Mouse (Mus musculus): ENCODE data around the gene 4921539E11Rik. TPM values are rescaled to one million over a fixed set of nuclear protein-coding genes. Genes with fewer than 3 reads are reported as not detected.

The 4921539E11Rik gene
- polyA plus RNA-seq, 1 experiment from 2014 or later: not detected

DNA sequence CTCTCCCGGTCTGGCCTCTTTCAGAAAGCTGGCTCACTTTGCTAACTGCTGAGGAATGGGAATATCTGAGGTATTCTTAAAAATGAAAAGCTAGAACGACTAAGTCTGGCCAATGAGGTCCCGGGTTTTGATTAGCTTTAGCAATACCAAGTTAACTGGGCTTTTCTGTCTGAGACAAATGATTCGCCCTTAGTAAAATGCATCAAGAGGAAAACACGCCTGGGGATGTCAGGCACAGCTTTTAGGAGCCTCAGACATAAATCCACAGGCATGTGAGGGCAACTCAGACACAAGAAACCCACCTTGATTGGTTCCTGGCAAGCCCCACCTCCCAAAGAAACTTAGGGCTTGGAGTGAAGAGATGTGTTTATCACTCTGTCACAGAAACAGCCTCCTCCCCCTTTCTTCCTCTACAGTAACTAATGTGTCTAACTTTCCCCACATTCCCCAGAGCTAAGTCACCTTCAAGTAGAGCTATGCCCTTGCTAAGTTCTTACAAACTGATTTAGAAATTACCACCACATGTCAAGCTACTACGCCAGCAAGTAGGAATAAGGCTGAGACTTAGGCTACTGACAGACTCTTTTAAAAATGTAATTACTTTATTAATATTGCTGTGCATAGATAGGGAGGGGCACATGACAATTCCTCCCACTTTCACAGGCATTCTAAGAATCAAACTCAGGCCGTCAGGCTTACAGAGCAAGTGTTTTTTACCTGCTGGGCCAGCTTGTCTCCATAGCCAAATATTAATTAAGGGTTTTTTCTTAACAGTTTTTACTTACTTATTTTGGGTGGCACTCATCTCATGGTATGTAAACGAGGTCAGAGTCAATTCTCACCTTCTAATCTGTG, 101.7 kb downstream of the 4921539E11Rik start:
- Histone ChIP-seq H3K4me1 (replicated peaks) (no peaks in the 10 kb centered on the region), H3K4me2 (no peak overlapping the region), H3K9ac (no peak overlapping the region), H3K27me3 (no peaks in the 10 kb centered on the region), H3K27ac (replicated peaks) (no peak overlapping the region), H3K4me3 (no peak overlapping the region), H3K36me3 (peaks cover 22% of the 10 kb centered on the region), H3K9me3 (no peaks in the 10 kb centered on the region)
- 91% methylated on average over 8 of the region's 8 CpGs for WGBS
- ATAC-seq (ENCODE audit: low FRiP score, low read depth): no peak

Other genes starting within 250 kb of the 4921539E11Rik start
- 26.0 and 30.1 TPM in 2 replicates for gene Mier1, start 176.5 kb downstream of the 4921539E11Rik start, polyA plus RNA-seq (2015; fragmentation: Nextera tagmentation; extraction: Ambion mirVana)
- 5.2 and 6.6 TPM in 2 replicates for gene Wdr78, start 176.3 kb downstream of the 4921539E11Rik start, polyA plus RNA-seq (2015; fragmentation: Nextera tagmentation; extraction: Ambion mirVana)
- 7.0 and 7.9 TPM in 2 replicates for gene Slc35d1, start 75.7 kb downstream of the 4921539E11Rik start, polyA plus RNA-seq (2015; fragmentation: Nextera tagmentation; extraction: Ambion mirVana)
- gene Oma1, start 22.9 kb upstream of the 4921539E11Rik start, polyA plus RNA-seq (2015; fragmentation: Nextera tagmentation; extraction: Ambion mirVana): 9.2 and 10.3 TPM in 2 replicates

Measured in hindbrain, embryonic 15.5 days (tissue).